Mouse (Mus musculus) heart, embryonic 15.5 days (tissue): ENCODE results near the gene Kif3c. TPM values are rescaled to one million over a fixed set of nuclear protein-coding genes. Genes with fewer than 3 reads are reported as not detected.
A peak's percentile ranks its signal among the peaks of the same experiment; 100 is the strongest.

Experiments
- ATAC-seq: fragments of 200-750 bp; cut with Nextera tagmentation; replicated peaks from 2 replicates; pipeline ENCODE4 v1.8.0; 2017; ENCODE audit warnings: low read depth, moderate TSS enrichment; ENCODE audit not compliant: insufficient number of reproducible peaks, insufficient read depth, low FRiP score
- H3K27ac ChIP-seq: fragments of 300-500 bp; sonication (generic); 2 replicates; pipeline ENCODE4 v1.5.1; 2015; ENCODE audit warnings: mild to moderate bottlenecking, inconsistent platforms
- H3K27me3 ChIP-seq: fragments of 300-500 bp; sonication (generic); 2 replicates; pipeline ENCODE4 v1.6.1; 2015; ENCODE audit warnings: inconsistent platforms
- H3K36me3 ChIP-seq: fragments of 300-500 bp; sonication (generic); 2 replicates; pipeline ENCODE4 v1.6.1; 2015; ENCODE audit warnings: mild to moderate bottlenecking, inconsistent platforms
- H3K4me1 ChIP-seq: fragments of 300-500 bp; sonication (generic); replicated peaks from 2 replicates; pipeline ENCODE4 v1.6.1; 2015; ENCODE audit warnings: inconsistent platforms
- H3K4me2 ChIP-seq: fragments of 300-500 bp; sonication (generic); 2 replicates; pipeline ENCODE4 v1.6.1; 2015; ENCODE audit warnings: inconsistent platforms, mild to moderate bottlenecking, moderate library complexity
- H3K4me3 ChIP-seq: fragments of 300-500 bp; sonication (generic); 2 replicates; pipeline ENCODE4 v1.5.1; 2015; ENCODE audit warnings: mild to moderate bottlenecking, inconsistent platforms
- H3K9ac ChIP-seq: fragments of 300-500 bp; sonication (generic); 2 replicates; pipeline ENCODE4 v1.6.1; 2015; ENCODE audit warnings: mild to moderate bottlenecking, inconsistent platforms
- H3K9me3 ChIP-seq: fragments of 300-500 bp; sonication (generic); replicated peaks from 2 replicates; pipeline ENCODE4 v1.6.1; 2016; ENCODE audit warnings: inconsistent platforms
- WGBS: fragments of 180-500 bp; shearing (Covaris S2); methylation state at CpG from one replicate; pipeline ENCODE4 v1.1.7; 2015; ENCODE audit warnings: mixed read lengths; 5-methylcytosine and 5-hydroxymethylcytosine counted together
- polyA plus RNA-seq: library from polyadenylated mRNA; unstranded; fragments of >200 nt; fragmentation: Nextera tagmentation; extraction: Ambion mirVana; gene quantifications from 2 replicates; pipeline ENCODE4 v1.2.1, GENCODE M21; 2015

The Kif3c gene
- polyA plus RNA-seq, 1 experiment from 2014 or later: 4.6 TPM

- Histone ChIP-seq H3K36me3 (no peaks in the 10 kb centered on the region), H3K4me2 (0 out of 2 replicates have a peak overlapping the region, but pooled peaks have one; percentile 28), H3K4me1 (peaks cover 17% of the 10 kb centered on the region), H3K4me3 (no peak overlapping the region), H3K9ac (no peak overlapping the region), H3K9me3 (no peaks in the 10 kb centered on the region), H3K27me3 (no peaks in the 10 kb centered on the region), H3K27ac (no peak overlapping the region)
- 21% methylated on average over 11 of the region's 11 CpGs for WGBS
- no peak for ATAC-seq
Observed at GRCm38 (mm10) chr12:3370979-3371925, 6.3 kb downstream of the Kif3c start.

GRCm38 (mm10) chr12:3371991-3372390 is 7.1 kb downstream of the Kif3c start:
- peaks cover 17% of the 10 kb centered on the region for H3K4me1 ChIP-seq
- no peaks in the 10 kb centered on the region for H3K9me3 ChIP-seq
- WGBS: 59% methylated on average over 3 of the region's 3 CpGs
- H3K27ac ChIP-seq: no peak overlapping the region
- no peak overlapping the region for H3K4me3 ChIP-seq
- no peak for ATAC-seq
- H3K36me3 ChIP-seq: no peaks in the 10 kb centered on the region
- H3K27me3 ChIP-seq: no peaks in the 10 kb centered on the region
- H3K9ac ChIP-seq: no peak overlapping the region
- H3K4me2 ChIP-seq: no peak overlapping the region

- H3K9ac ChIP-seq: no peak overlapping the region
- no peaks in the 10 kb centered on the region for H3K9me3 ChIP-seq
- peaks cover 15% of the 10 kb centered on the region for H3K4me1 ChIP-seq
- H3K27me3 ChIP-seq: no peaks in the 10 kb centered on the region
- no peak overlapping the region for H3K4me2 ChIP-seq
- no peak overlapping the region for H3K4me3 ChIP-seq
- no peak overlapping the region for H3K27ac ChIP-seq
- ATAC-seq: no peak
- H3K36me3 ChIP-seq: no peaks in the 10 kb centered on the region
- WGBS: 87% methylated on average over 6 of the region's 6 CpGs
Observed at GRCm38 (mm10) chr12:3373566-3373965, 8.6 kb downstream of the Kif3c start.

GRCm38 (mm10) chr12:3374552-3374951 is 9.6 kb downstream of the Kif3c start:
- 57% methylated on average over 5 of the region's 5 CpGs for WGBS
- H3K27ac ChIP-seq: no peak overlapping the region
- no peaks in the 10 kb centered on the region for H3K9me3 ChIP-seq
- no peak overlapping the region for H3K4me2 ChIP-seq
- no peak overlapping the region for H3K9ac ChIP-seq
- no peaks in the 10 kb centered on the region for H3K36me3 ChIP-seq
- H3K4me1 ChIP-seq: peaks cover 15% of the 10 kb centered on the region
- H3K27me3 ChIP-seq: no peaks in the 10 kb centered on the region
- H3K4me3 ChIP-seq: no peak overlapping the region
- ATAC-seq: no peak

- Histone ChIP-seq H3K27me3 (no peaks in the 10 kb centered on the region), H3K9me3 (no peaks in the 10 kb centered on the region), H3K4me3 (no peak overlapping the region), H3K9ac (no peak overlapping the region), H3K36me3 (no peaks in the 10 kb centered on the region), H3K4me2 (no peak overlapping the region), H3K27ac (no peak overlapping the region), H3K4me1 (no peaks in the 10 kb centered on the region)
- 36% methylated on average over 3 of the region's 3 CpGs for WGBS
- ATAC-seq: no peak
Observed at GRCm38 (mm10) chr12:3377190-3377589, 12.3 kb downstream of the Kif3c start.

GRCm38 (mm10) chr12:3377755-3378154 is 12.8 kb downstream of the Kif3c start:
- no peak overlapping the region for H3K4me2 ChIP-seq
- H3K9me3 ChIP-seq: no peaks in the 10 kb centered on the region
- WGBS: 54% methylated on average over 5 of the region's 5 CpGs
- no peak overlapping the region for H3K27ac ChIP-seq
- no peak for ATAC-seq
- H3K4me3 ChIP-seq: no peak overlapping the region
- H3K36me3 ChIP-seq: no peaks in the 10 kb centered on the region
- no peak overlapping the region for H3K9ac ChIP-seq
- H3K27me3 ChIP-seq: no peaks in the 10 kb centered on the region
- no peaks in the 10 kb centered on the region for H3K4me1 ChIP-seq

GRCm38 (mm10) chr12:3384860-3385259 is 19.9 kb downstream of the Kif3c start:
- Histone ChIP-seq H3K4me1 (peaks cover 6% of the 10 kb centered on the region), H3K27me3 (no peaks in the 10 kb centered on the region), H3K4me2 (no peak overlapping the region), H3K9ac (no peak overlapping the region), H3K27ac (no peak overlapping the region), H3K9me3 (no peaks in the 10 kb centered on the region), H3K36me3 (peaks cover 9% of the 10 kb centered on the region; the same call in 1 of the 2 replicates), H3K4me3 (no peak overlapping the region)
- WGBS: 57% methylated on average over 1 of the region's 1 CpGs
- no peak for ATAC-seq

- WGBS: 74% methylated on average over 6 of the region's 6 CpGs
Observed at GRCm38 (mm10) chr12:3385271-3385670, 20.3 kb downstream of the Kif3c start.

GRCm38 (mm10) chr12:3385940-3386339 is 21.0 kb downstream of the Kif3c start:
- H3K27me3 ChIP-seq: no peaks in the 10 kb centered on the region
- H3K9ac ChIP-seq: no peak overlapping the region
- peaks cover 9% of the 10 kb centered on the region; the same call in 1 of the 2 replicates for H3K36me3 ChIP-seq
- no peak overlapping the region for H3K27ac ChIP-seq
- no peak overlapping the region for H3K4me2 ChIP-seq
- WGBS: 43% methylated on average over 10 of the region's 10 CpGs
- peaks cover 6% of the 10 kb centered on the region for H3K4me1 ChIP-seq
- ATAC-seq: 0 out of 2 replicates have a peak, but pooled peaks have one; percentile 57
- H3K9me3 ChIP-seq: no peaks in the 10 kb centered on the region
- H3K4me3 ChIP-seq: no peak overlapping the region

More at GRCm38 (mm10) chr12:3385271-3385670, 20.3 kb downstream of the Kif3c start:
- no peak for ATAC-seq
- peaks cover 6% of the 10 kb centered on the region for H3K4me1 ChIP-seq
- H3K36me3 ChIP-seq: peaks cover 9% of the 10 kb centered on the region; the same call in 1 of the 2 replicates
- no peak overlapping the region for H3K9ac ChIP-seq
- no peaks in the 10 kb centered on the region for H3K27me3 ChIP-seq
- no peak overlapping the region for H3K4me2 ChIP-seq
- no peak overlapping the region for H3K27ac ChIP-seq
- no peak overlapping the region for H3K4me3 ChIP-seq
- H3K9me3 ChIP-seq: no peaks in the 10 kb centered on the region

GRCm38 (mm10) chr12:3387891-3388290 is 23.0 kb downstream of the Kif3c start:
- Histone ChIP-seq H3K4me2 (no peak overlapping the region), H3K9ac (no peak overlapping the region), H3K4me3 (no peak overlapping the region), H3K4me1 (peaks cover 6% of the 10 kb centered on the region), H3K36me3 (peaks cover 9% of the 10 kb centered on the region; the same call in 1 of the 2 replicates), H3K9me3 (no peaks in the 10 kb centered on the region), H3K27me3 (no peaks in the 10 kb centered on the region), H3K27ac (no peak overlapping the region)
- 88% methylated on average over 16 of the region's 16 CpGs for WGBS
- ATAC-seq: no peak

- no peak overlapping the region for H3K9ac ChIP-seq
- WGBS: 89% methylated on average over 12 of the region's 12 CpGs
- H3K27me3 ChIP-seq: no peaks in the 10 kb centered on the region
- H3K4me1 ChIP-seq: peaks cover 6% of the 10 kb centered on the region
- H3K9me3 ChIP-seq: no peaks in the 10 kb centered on the region
- no peak overlapping the region for H3K27ac ChIP-seq
- peaks cover 9% of the 10 kb centered on the region; the same call in 1 of the 2 replicates for H3K36me3 ChIP-seq
- ATAC-seq: no peak
- H3K4me2 ChIP-seq: no peak overlapping the region
- no peak overlapping the region for H3K4me3 ChIP-seq
Observed at GRCm38 (mm10) chr12:3389394-3389793, 24.5 kb downstream of the Kif3c start.
